Mouse (Mus musculus): ENCODE measurements around the gene Git2.

Git2 gene

DNA sequence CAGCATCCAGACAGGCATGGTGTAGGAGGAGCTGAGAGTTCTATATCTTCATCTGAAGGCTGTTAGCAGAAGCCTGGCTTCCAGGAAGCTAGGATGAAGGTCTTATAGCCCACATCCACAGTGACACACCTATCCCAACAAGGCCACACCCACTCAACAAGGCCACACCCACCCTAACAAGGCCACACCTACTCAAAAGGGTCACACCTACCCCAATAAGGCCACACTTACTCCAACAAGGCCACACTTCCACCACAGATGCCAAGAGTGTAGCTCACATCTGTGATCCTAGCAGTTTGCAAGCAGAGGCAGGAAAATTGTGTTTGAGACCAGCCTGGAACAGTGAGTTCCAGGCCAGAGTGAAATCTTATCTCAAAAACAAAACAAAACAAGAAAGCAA, 87.4 kb downstream of the Git2 start:
- DNase-seq (ENCODE audit: low spot score in 2 of 2) = no peak

DNA sequence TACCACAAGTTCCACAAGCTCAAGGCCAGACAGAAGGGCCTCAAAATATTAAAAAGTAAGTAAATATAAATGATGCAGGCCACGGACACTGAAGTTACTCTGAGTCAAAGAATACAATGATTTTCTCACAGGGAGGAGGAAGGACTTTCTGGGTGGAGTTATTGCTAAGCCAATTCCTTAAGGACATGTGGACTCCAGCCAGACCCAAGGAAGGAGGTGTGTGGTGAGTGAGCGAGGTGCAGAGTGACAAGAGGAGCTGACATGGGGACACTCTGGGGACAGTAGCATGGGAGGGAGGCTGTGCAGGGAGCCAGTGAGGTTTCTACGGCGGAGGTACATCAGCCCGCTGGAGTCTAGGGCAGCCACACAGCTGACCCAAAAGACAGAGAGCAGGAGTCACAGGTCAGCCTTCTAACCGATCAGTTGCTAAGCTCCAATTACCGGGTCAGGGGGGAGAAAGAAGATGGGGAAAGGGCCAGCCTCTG, 88.5 kb downstream of the Git2 start:
- no peak for DNase-seq (ENCODE audit: low spot score in 2 of 2)

DNA sequence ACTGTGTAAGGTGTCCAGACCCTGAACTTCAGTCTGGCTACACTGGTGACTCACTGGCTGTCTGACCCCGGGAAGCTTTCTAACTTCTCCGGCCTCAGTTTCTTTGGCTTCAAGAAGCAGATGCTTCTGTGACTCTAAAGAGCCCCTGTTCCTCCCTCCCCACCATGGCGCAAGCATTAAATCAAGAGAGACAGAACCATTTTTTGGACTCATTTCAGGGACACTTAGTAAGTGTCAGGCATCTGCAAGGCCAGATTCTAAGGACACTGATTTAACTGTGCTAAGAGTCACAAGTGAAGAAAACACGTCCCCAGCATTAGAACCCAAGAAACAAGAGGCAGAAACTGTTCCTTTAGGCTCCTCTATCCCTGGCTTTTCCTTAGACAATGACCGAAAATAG, 89.3 kb downstream of the Git2 start:
- no peak for DNase-seq (ENCODE audit: low spot score in 2 of 2)

DNA sequence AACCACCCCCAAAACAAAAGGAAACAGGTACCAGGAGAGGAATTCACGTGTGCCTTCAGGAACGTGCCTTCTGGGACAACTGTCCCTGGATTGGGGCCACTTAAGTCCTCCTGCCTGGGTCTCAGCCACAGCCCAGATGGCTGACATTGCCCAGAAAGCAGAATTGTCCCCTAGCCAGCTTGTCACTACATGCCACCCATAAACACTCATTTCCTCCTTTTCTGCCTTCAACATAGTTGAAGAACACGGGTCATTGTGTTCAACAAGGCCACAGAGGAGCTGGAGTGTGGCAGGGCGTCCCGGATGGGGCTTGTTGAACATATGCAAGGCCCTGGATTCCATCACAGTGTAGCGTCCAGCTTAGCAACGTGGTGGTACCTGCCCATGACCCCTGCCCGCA, 93.6 kb downstream of the Git2 start:
- no peak for DNase-seq (ENCODE audit: low spot score in 2 of 2)

DNA sequence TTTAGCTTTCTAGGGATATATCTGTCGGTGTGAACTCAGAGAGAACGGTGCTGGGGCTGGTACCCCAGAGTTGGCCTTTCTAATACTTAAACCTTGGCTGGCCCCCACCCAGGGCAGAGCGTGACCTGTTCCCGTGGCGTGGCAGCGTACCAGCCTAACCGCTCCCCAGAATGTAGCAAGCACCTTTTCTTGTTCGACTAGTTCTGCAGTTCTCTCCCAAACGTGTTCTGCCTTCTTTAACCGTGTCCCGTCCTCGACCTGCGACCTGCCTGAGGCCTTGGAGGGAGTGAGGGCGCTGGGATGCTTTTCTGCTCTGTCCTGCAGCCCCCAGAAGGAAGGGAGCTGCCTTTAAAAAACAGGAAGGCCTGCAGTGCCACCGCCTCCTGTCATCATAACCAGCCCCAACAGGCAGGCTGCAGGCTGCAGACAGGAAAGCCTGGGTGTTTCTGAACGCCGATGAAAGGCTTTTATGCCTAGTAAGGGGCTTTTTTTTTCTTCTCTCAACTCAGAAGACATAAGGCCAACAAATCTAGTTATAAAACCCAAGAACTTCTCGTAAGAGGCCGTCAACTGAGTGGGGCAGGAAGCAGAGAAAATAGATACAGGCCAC, 94.5 kb downstream of the Git2 start:
- DNase-seq (ENCODE audit: low spot score in 2 of 2) = no peak

DNA sequence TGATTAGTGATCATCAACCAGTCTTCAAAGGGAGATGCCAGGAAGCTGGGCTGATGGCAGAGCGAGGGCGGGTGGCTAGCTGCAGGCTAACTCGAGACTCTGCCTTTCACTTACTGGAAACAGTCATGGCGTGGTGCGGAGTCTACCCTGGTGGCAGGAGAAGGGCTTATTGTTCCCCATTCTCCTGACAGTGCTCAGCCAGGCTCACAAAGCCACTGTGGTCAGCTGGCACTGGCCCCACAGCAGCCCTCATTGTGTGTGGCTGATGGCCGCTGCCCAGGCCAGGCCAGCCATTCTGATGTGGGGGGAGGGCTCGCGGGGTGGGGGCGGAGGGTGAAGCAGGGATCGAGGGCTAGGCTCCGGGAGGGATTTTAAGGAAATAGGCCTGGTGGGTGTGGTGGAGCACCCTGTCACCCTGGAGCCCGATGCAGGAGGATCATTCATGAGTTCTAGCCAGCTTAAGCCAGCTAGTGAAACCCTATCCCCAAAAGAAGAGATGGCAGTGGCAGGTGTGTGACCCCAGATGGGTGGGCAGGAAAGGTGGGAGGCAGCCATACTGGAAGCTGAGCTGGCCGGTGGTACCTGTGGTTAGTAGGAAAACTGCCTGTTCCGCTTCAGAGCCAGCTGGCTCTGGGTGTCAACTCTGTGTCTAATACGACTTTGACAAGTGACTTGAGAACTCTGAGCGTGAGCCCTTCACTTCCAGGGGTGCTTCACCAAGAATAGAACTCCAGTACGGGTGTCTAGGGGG, 95.3 kb downstream of the Git2 start:
- no peak for DNase-seq (ENCODE audit: low spot score in 2 of 2)
